Mouse (Mus musculus): ENCODE results near the gene 4933415A04Rik.

DNA sequence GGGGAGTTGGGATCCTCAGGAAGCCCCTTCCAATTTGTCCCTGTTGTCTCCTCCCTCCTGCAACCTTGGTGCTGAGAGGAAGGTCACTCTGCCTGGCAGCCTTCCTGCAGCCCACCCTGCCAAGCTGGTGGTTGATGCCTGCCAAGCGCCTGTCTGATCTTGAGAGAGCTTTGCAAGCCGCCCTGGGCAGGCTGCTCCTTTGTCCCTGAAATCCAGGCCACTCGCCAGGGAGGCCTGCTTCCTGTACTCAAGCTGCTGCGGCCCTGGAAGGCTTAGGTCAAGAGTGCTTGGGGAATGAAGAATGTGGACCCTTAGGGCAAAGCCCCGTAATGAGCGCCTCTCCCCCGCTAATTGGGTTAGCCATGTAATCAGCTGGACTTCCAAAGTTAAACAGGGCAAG lies 38.7 kb upstream of the 4933415A04Rik start:
- no peak for TF ChIP-seq CTCF (IDR thresholded peaks at IDR 0.05; ENCODE audit: low read depth, low read length)
- no peak for TF ChIP-seq POLR2A (IDR thresholded peaks at IDR 0.05; ENCODE audit: extremely low read depth, insufficient read depth, low read length)

Measured in liver, adult 2 months (tissue).